In genomic region chr5:23672136-23672535, GRCm38 (mm10) we compare ENCODE assay signal across 13 mouse cellular contexts. TPM values are rescaled to one million over a fixed set of nuclear protein-coding genes. Genes with fewer than 3 reads are reported as not detected.
A peak's percentile ranks its signal among the peaks of the same experiment; 100 is the strongest.
DNase-seq lines count a peak whose midpoint lies in the region; ATAC-seq lines count a peak whose summit lies in the region.
"Had no signal": no experiment of that assay in that cellular context is flagged by ENCODE, and none has a peak within 500 bp of the region (broad histone marks: within the 10 kb centered on the region; RNA-seq: fewer than 3 reads in every experiment).

No protein-coding gene starts in this region.

- DNase-seq in adrenal gland, postnatal 10 days, result peak; percentile 59
- no peak for DNase-seq in adrenal gland, postnatal 4 days (ENCODE audit: low spot score in 2 of 2)
- peak; percentile 23 for DNase-seq in ovary, postnatal 14 days (ENCODE audit: low spot score)
- no peak for DNase-seq in ovary, adult 18-20 months (ENCODE audit: low spot score)
- peak; percentile 55 for DNase-seq in testis, postnatal 10 days (ENCODE audit: low spot score)
- DNase-seq in urinary bladder, postnatal 25 days (ENCODE audit: low spot score), result no peak
- DNase-seq: B cell, adult 2 months; layer of hippocampus, postnatal 36 days; right cerebral cortex, postnatal 25 days had no signal

- no peaks in the 10 kb centered on the region for H3K9me3 ChIP-seq in limb, embryonic 13.5 days
- H3K9me3 ChIP-seq in liver, embryonic 12.5 days (replicated peaks), result no peaks in the 10 kb centered on the region
- H3K9me3 ChIP-seq: midbrain, embryonic 15.5 days had no signal

- peaks cover 3% of the 10 kb centered on the region for H3K36me3 ChIP-seq in limb, embryonic 13.5 days
- no peaks in the 10 kb centered on the region for H3K36me3 ChIP-seq in liver, embryonic 12.5 days
- H3K36me3 ChIP-seq: midbrain, embryonic 15.5 days had no signal

- WGBS in limb, embryonic 13.5 days, result 40% methylated on average over 7 of the region's 7 CpGs
- WGBS in liver, embryonic 12.5 days (ENCODE audit: insufficient replicate concordance), result 67% methylated on average over 7 of the region's 7 CpGs

- no peak overlapping the region for H3K9ac ChIP-seq in limb, embryonic 13.5 days
- H3K9ac ChIP-seq in liver, embryonic 12.5 days, result no peak overlapping the region
- H3K9ac ChIP-seq: midbrain, embryonic 15.5 days had no signal

- peaks cover 12% of the 10 kb centered on the region for H3K4me1 ChIP-seq in limb, embryonic 13.5 days
- H3K4me1 ChIP-seq in liver, embryonic 12.5 days, result peaks cover 16% of the 10 kb centered on the region

- H3K4me2 ChIP-seq in limb, embryonic 13.5 days (replicated peaks), result peak overlapping the region; percentile 11; the same call in 1 of the 2 replicates
- no peak overlapping the region for H3K4me2 ChIP-seq in liver, embryonic 12.5 days
- H3K4me2 ChIP-seq: midbrain, embryonic 15.5 days had no signal

- no peak for ATAC-seq in limb, embryonic 13.5 days (ENCODE audit: low FRiP score, low read depth)
- no peak for ATAC-seq in liver, embryonic 12.5 days
- ATAC-seq: midbrain, embryonic 15.5 days had no signal

- H3K27ac ChIP-seq in limb, embryonic 13.5 days, result no peak overlapping the region
- H3K27ac ChIP-seq in liver, embryonic 12.5 days, result no peak overlapping the region
- H3K27ac ChIP-seq: heart, adult 2 months; midbrain, embryonic 15.5 days had no signal

- no peaks in the 10 kb centered on the region for H3K27me3 ChIP-seq in limb, embryonic 13.5 days
- H3K27me3 ChIP-seq in liver, embryonic 12.5 days (replicated peaks), result peaks cover 24% of the 10 kb centered on the region
- H3K27me3 ChIP-seq: midbrain, embryonic 15.5 days had no signal

- H3K4me3 ChIP-seq in limb, embryonic 13.5 days, result no peak overlapping the region
- no peak overlapping the region for H3K4me3 ChIP-seq in liver, embryonic 12.5 days
- H3K4me3 ChIP-seq: heart, adult 2 months; midbrain, embryonic 15.5 days had no signal

RNA-seq across cellular contexts. Expression of gene Srpk2, which starts 12.3 kb away (rescaled TPM):
- 10 to 100 TPM; 43.0 to 50.7 TPM for total RNA-seq in adrenal gland, postnatal 10 days (2021)
- 10 to 100 TPM; 66.8 to 71.4 TPM for total RNA-seq in adrenal gland, postnatal 4 days (2021)
- polyA plus RNA-seq in limb, embryonic 13.5 days (2015; fragmentation: Nextera tagmentation; extraction: Ambion mirVana), result 73.6 and 73.7 TPM in 2 replicates
- 9.2 and 9.4 TPM in 2 replicates for polyA plus RNA-seq in liver, embryonic 12.5 days (2016; fragmentation: Nextera tagmentation; extraction: Ambion mirVana)

Comparison
In these comparisons a context has a peak if more than half of its experiments do, and no peak if none do; other contexts are left out.
1. DNase-seq: peak in adrenal gland, postnatal 10 days (single experiment), ovary, postnatal 14 days (single experiment) and testis, postnatal 10 days (single experiment); none in adrenal gland, postnatal 4 days (0 of 2), ovary, adult 18-20 months (single experiment) and urinary bladder, postnatal 25 days (single experiment).